Mouse (Mus musculus) lung, embryonic 15.5 days (tissue): ENCODE data around the gene Bbs7. TPM values are rescaled to one million over a fixed set of nuclear protein-coding genes. Genes with fewer than 3 reads are reported as not detected.

Source experiments
- polyA plus RNA-seq: library from polyadenylated mRNA; unstranded; fragments of >200 nt; fragmentation: Nextera tagmentation; extraction: Ambion mirVana; gene quantifications from 2 replicates; pipeline ENCODE4 v1.2.1, GENCODE M21; 2015

The Bbs7 gene
- polyA plus RNA-seq, 1 experiment from 2014 or later = 17.5 TPM

Other genes starting within 250 kb of the Bbs7 start
- gene Anxa5, start 137.6 kb downstream of the Bbs7 start, polyA plus RNA-seq = 442 and 480 TPM in 2 replicates
- gene 1810062G17Rik, start 137.5 kb downstream of the Bbs7 start, polyA plus RNA-seq = 2.6 and 2.9 TPM in 2 replicates
- gene Gm11549, start 91.7 kb downstream of the Bbs7 start, polyA plus RNA-seq = 0.10 and 0.17 TPM in 2 replicates
- 61.2 and 66.1 TPM in 2 replicates for gene Exosc9, start 60.9 kb downstream of the Bbs7 start, polyA plus RNA-seq
- 215 and 219 TPM in 2 replicates for gene Ccna2, start 41.3 kb downstream of the Bbs7 start, polyA plus RNA-seq
- 2.3 and 3.3 TPM in 2 replicates for gene Trpc3, start 76.7 kb upstream of the Bbs7 start, polyA plus RNA-seq
- 40.9 and 48.7 TPM in 2 replicates for gene 4932438A13Rik, start 249.6 kb upstream of the Bbs7 start, polyA plus RNA-seq